Mouse (Mus musculus) cerebellum, adult 11 months (tissue): ENCODE results near the gene Gusb.
A peak's percentile ranks its signal among the peaks of the same experiment; 100 is the strongest.

Source experiments
- DNase-seq: peaks from one replicate; pipeline ENCODE4 v3.0.0; 2022

Gusb gene

DNA sequence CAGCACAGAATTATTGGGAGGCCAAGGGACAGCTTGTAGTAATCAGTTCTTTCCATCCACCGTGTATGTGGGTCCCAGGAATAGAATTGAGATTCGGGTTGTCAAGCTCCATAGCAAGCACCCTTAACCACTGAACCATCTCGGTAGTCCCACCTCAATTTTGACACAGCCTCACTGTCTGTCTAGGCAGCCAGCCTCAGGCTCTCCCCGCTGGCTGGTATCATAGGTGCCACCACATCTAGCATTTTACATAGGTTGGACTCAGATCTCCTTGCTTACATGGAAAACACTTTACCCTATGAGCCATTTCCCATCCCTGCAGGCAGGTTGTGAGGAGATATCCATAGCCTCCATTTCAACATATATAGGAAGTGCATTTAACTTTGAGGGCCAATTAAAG lies 28.5 kb downstream of the Gusb start:
- no peak for DNase-seq

DNA sequence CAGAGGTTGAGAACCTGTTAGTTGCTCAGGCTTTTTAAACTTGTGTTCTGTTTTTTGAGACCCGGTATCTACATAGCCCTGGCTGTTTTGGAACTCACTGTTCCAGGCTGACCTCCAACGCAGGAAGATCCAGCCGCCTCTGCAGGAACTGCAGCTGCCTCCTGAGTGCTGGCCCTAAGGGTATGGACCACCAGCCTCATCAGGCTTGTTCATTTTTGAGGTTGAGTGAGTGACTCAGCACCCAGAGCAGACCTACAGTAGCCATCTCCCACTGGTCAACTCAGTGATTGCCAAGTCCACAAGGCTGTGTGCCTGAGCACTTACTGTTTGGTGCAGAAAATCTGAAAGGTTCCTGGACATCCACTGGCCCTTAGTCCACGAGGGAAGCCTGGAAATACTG lies 31.4 kb downstream of the Gusb start:
- DNase-seq, result no peak

- no peak for DNase-seq
These were observed 34.4 kb downstream of the Gusb start for GRCm38 (mm10) chr5:129968417-129968816.

- no peak for DNase-seq
These were observed 36.4 kb downstream of the Gusb start for GRCm38 (mm10) chr5:129966448-129966847.

DNA sequence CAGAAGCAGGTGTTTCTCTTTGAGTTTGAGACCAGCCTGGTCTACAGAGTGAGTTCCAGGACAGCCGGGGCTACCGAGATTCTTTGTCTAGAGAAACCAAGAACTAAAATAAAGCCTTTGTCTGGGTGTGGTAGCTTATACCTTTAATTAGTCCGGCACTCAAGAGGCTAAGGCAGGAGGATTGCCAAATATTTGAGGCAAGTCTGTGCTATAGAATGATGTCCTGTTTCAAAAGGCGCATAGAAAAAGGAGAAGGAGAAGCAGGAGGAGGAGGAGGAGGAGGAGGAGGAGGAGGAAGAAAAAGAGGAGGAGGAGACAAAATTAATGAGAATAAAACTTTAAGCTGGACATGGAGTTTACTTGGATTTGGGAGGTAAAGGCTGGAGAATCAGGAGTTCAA lies 39.6 kb downstream of the Gusb start:
- no peak for DNase-seq

GRCm38 (mm10) chr5:129955792-129956191 lies 47.1 kb downstream of the Gusb start:
- DNase-seq, result no peak

- peak; percentile 22 for DNase-seq
These were observed 48.2 kb downstream of the Gusb start for GRCm38 (mm10) chr5:129954473-129955254.

DNA sequence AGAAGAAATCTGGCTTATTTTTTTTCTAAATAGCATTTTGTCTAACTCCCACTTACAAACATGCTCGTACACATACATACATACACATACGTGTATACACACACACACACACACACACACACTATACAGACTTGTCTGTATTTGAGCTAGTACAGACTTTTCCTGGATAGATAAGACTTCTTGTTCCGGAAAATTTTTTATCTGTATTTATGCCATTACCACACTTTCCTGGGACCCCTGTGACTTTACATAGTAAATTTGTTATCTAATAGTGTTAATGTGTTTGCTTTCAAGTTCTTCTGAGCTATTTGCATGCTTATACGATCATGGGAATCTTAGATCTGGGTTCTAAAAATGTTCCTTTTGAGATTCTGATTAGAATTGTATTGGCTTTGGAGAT lies 50.7 kb downstream of the Gusb start:
- DNase-seq, result no peak

GRCm38 (mm10) chr5:129947528-129948033 lies 55.3 kb downstream of the Gusb start:
- DNase-seq, result no peak

DNA sequence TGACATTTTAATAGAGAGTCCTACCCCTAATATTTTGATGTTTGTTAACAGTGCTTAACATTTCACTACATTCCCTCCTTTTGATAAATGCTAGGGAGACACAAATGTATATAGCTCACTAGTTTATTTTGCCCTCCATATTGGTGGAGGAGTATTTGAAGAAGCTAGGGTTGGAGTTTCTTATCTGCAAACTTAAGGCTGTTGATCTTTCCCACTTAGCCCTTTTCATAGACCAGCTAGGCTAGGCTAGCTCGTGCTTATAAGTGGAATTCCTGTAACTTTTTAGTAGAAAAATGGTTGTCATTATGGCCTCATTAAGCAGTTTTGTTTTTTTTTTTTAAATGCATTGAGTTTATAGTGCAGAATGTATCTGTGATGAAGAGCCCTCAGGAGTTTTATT lies 59.4 kb downstream of the Gusb start:
- DNase-seq, result no peak

DNA sequence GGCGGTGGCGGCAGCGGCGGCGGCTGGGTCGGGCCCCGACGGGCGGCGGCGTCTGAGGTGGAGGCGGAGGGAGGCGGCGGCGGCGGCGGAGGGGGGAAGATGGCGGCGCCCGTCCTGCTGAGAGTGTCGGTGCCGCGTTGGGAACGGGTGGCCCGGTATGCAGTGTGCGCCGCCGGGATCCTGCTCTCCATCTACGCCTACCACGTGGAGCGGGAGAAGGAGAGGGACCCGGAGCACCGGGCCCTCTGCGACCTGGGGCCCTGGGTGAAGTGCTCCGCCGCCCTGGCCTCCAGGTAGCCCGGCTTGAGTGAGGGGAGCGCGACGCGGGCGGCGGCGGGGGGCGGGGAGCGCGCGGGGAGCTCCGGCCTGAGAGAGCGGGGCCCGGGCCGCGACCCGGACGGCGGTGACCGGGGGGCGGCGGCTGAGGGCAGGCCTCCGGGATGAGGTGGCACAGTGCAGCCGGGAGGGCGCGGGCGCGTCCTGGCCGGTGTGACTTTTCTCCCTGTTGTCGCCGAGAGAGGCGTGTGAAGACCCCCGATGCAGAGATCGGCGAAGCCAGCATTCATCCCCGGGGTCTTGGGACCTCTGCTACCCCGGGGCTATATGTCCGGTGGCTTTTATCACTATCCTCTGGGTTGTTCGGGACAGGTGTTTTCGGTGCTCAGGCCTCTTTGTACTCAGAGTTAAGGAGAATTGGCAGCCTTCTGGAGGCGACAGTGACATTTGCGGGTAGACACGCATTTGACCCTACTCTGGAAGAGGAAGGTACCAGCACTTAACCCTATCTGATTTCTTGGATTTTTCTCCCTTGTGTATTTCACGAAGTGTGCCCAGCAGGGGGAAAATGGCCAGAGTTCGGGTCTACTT lies 60.5 kb downstream of the Gusb start:
- DNase-seq, result peak; percentile 50

- DNase-seq, result peak; percentile 99
These were observed 61.3 kb downstream of the Gusb start, which contains the start of gene Vkorc1l1 for GRCm38 (mm10) chr5:129941495-129942045. Gene Vkorc1l1, plus strand, starts transcription at chr5:129941970.

- no peak for DNase-seq
These were observed 61.9 kb downstream of the Gusb start for GRCm38 (mm10) chr5:129940736-129941494.

- DNase-seq, result no peak
These were observed 62.6 kb downstream of the Gusb start for GRCm38 (mm10) chr5:129940281-129940680.
